Comparison of ENCODE assay signal across 22 mouse cellular contexts in genomic region chr2:132115936-132116335, GRCm38 (mm10).
"Had no signal": no experiment of that assay in that cellular context is flagged by ENCODE, and none has a peak within 500 bp of the region (broad histone marks: within the 10 kb centered on the region; RNA-seq: fewer than 3 reads in every experiment).

No protein-coding gene starts in this region.

- H3K4me3 ChIP-seq: heart, adult 2 months; heart, embryonic 13.5 days; heart, embryonic 15.5 days; hindbrain, embryonic 13.5 days; hindbrain, embryonic 15.5 days; kidney, embryonic 15.5 days; limb, embryonic 13.5 days; limb, embryonic 15.5 days; liver, embryonic 12.5 days had no signal

- H3K36me3 ChIP-seq: heart, embryonic 13.5 days; heart, embryonic 15.5 days; hindbrain, embryonic 13.5 days; hindbrain, embryonic 15.5 days; kidney, embryonic 15.5 days; limb, embryonic 13.5 days; limb, embryonic 15.5 days; liver, embryonic 12.5 days had no signal

- ATAC-seq: hindbrain, postnatal 0 days; intestine, embryonic 16.5 days; liver, embryonic 12.5 days had no signal

- DNase-seq: gastrocnemius, postnatal 14 days; gastrocnemius, postnatal 36 days; heart, adult 11 months; heart, adult 2 months; heart, postnatal 14 days; heart, postnatal 36 days; kidney, adult 11 months; kidney, postnatal 14 days; layer of hippocampus, adult 9-11 months; layer of hippocampus, postnatal 36 days; left cerebral cortex, postnatal 4 days had no signal

- H3K27ac ChIP-seq: heart, adult 2 months; heart, embryonic 13.5 days; heart, embryonic 15.5 days; hindbrain, embryonic 13.5 days; hindbrain, embryonic 15.5 days; hindbrain, postnatal 0 days; kidney, postnatal 0 days; limb, embryonic 13.5 days; limb, embryonic 15.5 days; liver, embryonic 12.5 days had no signal
